Mouse (Mus musculus) spleen, adult 2 months (tissue): ENCODE results near the gene Rom1.

Experiments used
- CTCF ChIP-seq: fragments of 200-500 bp; IDR thresholded peaks from 2 replicates; pipeline ENCODE4 v1.5.1; 2011; ENCODE audit warnings: mild to moderate bottlenecking, inconsistent platforms; ENCODE audit not compliant: insufficient read depth, insufficient read length, insufficient replicate concordance; ENCODE audit errors: extremely low read depth
- POLR2A ChIP-seq: fragments of 200-500 bp; IDR thresholded peaks from 2 replicates; pipeline ENCODE4 v1.6.1; 2011; ENCODE audit warnings: low read depth, low read length, inconsistent platforms

DNA sequence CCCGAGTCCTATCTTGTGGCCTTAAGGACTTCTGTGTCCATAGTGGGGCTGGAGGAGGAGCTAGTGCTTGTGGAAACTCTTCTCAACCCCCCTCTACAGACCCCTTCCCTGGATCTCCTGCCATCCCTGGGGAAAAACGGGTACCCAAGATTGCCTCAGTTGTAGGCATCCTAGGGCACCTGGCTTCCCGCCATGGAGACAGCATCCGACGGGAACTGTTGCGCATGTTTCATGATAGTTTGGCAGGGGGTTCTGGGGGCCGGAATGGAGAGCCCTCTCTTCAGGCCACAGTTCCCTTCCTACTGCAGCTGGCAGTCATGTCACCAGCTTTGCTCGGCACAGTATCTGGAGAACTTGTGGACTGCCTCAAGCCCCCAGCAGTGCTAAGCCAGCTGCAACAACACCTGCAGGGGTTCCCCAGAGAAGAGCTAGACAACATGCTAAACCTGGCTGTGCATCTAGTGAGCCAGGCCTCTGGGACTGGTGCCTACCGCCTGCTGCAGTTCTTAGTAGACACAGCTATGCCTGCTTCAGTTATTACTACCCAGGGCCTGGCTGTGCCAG is 33.7 kb downstream of the Rom1 start:
- no peak for TF ChIP-seq CTCF
- no peak for TF ChIP-seq POLR2A
